Mouse (Mus musculus): ENCODE measurements around the gene Stxbp6.

GRCm38 (mm10) chr12:45070186-45070585 lies 4.3 kb downstream of the Stxbp6 start:
- TF ChIP-seq GATA1 (IDR thresholded peaks at IDR 0.05; ENCODE audit: borderline replicate concordance, low read length) = no peak
- TF ChIP-seq FLI1 (IDR thresholded peaks at IDR 0.05; ENCODE audit: low read length) = no peak
